Mouse (Mus musculus) small intestine, adult 2 months (tissue): Measurements from ENCODE around the gene Sec23ip. TPM values are rescaled to one million over a fixed set of nuclear protein-coding genes. Genes with fewer than 3 reads are reported as not detected.

Experiments used
- H3K27ac ChIP-seq: fragments of 200-500 bp; 2 replicates; pipeline ENCODE4 v1.5.1; 2012; ENCODE audit warnings: low read depth, low read length, control low read depth, inconsistent platforms; ENCODE audit not compliant: insufficient read depth
- H3K27me3 ChIP-seq: fragments of 200-500 bp; 2 replicates; pipeline ENCODE4 v1.6.1; 2012; ENCODE audit warnings: mild to moderate bottlenecking, moderate library complexity, low read length, inconsistent platforms; ENCODE audit not compliant: control insufficient read depth, insufficient read depth
- H3K36me3 ChIP-seq: fragments of 200-500 bp; 2 replicates; pipeline ENCODE4 v1.6.1; 2012; ENCODE audit warnings: mild to moderate bottlenecking, low read length, control low read depth, inconsistent platforms; ENCODE audit not compliant: control insufficient read depth, insufficient read depth
- H3K4me1 ChIP-seq: fragments of 200-500 bp; 2 replicates; pipeline ENCODE4 v1.6.1; 2012; ENCODE audit warnings: low read length, inconsistent platforms, mixed read lengths; ENCODE audit not compliant: control insufficient read depth, insufficient read depth, insufficient read length
- H3K4me3 ChIP-seq: fragments of 200-500 bp; 2 replicates; pipeline ENCODE4 v1.5.1; 2012; ENCODE audit warnings: low read depth, mild to moderate bottlenecking, control low read depth, inconsistent platforms, low read length, moderate library complexity
- CTCF ChIP-seq: fragments of 200-500 bp; IDR thresholded peaks from 2 replicates; pipeline ENCODE4 v1.5.1; 2012; ENCODE audit warnings: low read depth, mild to moderate bottlenecking, control low read depth, inconsistent platforms, low read length, moderate library complexity, mixed read lengths; ENCODE audit not compliant: insufficient replicate concordance, insufficient read length; ENCODE audit errors: extremely low read depth
- POLR2A ChIP-seq: fragments of 200-500 bp; IDR thresholded peaks from 2 replicates; pipeline ENCODE4 v1.6.1; 2012; ENCODE audit warnings: low read depth, mild to moderate bottlenecking, control low read depth, inconsistent platforms, low read length, moderate library complexity
- WGBS: fragments of 180-500 bp; shearing (Covaris S2); methylation state at CpG from one replicate; pipeline ENCODE4 v1.1.7; 2018; 5-methylcytosine and 5-hydroxymethylcytosine counted together
- polyA plus RNA-seq: library from polyadenylated mRNA; depleted of rRNA; stranded (reverse); fragments of >200 nt; gene quantifications from 2 replicates; pipeline ENCODE4 v1.2.3, GENCODE M21; 2012

Gene Sec23ip
- polyA plus RNA-seq, 1 experiment = 19.1 TPM

DNA sequence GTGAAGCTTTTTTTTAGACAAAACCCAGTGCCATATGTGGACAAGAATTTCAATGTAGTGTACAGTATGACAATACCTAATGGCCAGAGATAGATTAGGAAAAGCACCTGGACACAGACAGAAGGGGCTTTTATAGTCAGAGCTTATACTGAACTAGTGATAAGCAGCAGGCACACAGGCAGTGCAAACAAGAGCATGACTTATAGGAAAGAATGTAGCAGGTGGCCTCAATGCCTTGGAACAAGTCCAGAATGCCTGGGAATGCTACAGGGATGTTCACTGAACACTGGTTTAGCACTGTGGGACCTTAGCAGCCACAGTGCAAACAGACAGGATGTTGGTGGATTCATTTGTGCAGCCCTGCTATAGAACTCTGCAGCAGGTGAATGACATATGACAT, 22.0 kb downstream of the Sec23ip start:
- Histone ChIP-seq H3K4me3 (no peak overlapping the region), H3K36me3 (peaks cover 76% of the 10 kb centered on the region)
- TF ChIP-seq POLR2A = no peak
- TF ChIP-seq CTCF = no peak

DNA sequence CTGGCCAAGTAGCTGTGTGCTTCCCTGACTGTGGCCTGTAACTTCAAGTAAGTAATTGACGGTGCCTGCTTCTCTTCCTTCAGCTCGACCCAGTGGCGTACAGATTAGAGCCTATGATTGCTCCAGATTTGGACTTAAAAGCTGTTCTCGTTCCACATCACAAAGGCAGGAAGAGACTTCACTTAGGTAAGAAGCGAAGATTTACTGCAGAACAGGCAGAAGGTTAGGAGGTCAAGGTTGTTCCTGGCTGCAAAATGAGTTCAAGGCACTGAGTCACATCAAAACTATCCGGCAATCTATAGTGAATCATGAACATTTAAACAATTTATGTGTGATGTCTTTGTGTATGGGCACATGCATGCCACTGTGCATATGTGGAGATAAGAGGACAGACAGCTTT, 32.5 kb downstream of the Sec23ip start:
- H3K27ac ChIP-seq = no peak overlapping the region
- H3K27me3 ChIP-seq = no peaks in the 10 kb centered on the region
- peaks cover 78% of the 10 kb centered on the region for H3K36me3 ChIP-seq
- 87% methylated on average over 6 of the region's 6 CpGs for WGBS
- no peaks in the 10 kb centered on the region for H3K4me1 ChIP-seq
- H3K4me3 ChIP-seq = no peak overlapping the region
- no peak for TF ChIP-seq POLR2A

More for the DNA sequence above, 22.0 kb downstream of the Sec23ip start:
- Histone ChIP-seq H3K27me3 (no peaks in the 10 kb centered on the region), H3K4me1 (no peaks in the 10 kb centered on the region), H3K27ac (no peak overlapping the region)

DNA sequence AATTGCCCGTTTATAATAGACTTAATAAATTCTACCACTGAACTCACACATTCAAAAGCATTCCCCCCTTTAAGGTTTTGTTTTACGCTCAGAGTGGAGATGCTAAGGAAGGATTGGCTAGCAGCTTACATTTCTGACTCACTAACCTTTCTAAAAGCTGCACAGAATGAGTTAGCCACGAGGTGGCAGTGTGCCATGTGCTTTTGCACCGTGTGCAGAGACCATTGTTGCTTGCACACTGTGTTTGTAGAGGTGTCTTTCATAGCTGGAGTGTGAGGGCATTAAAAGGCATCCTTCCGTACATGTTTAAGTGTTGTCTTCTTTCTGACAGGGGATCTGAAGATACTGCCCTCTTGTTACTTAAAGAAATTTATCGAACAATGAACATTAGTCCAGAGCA, 34.6 kb downstream of the Sec23ip start:
- peaks cover 75% of the 10 kb centered on the region for H3K36me3 ChIP-seq
- TF ChIP-seq POLR2A (no peak), CTCF (peak; percentile 65; the same call in 1 of the 2 replicates)
- no peaks in the 10 kb centered on the region for H3K4me1 ChIP-seq
- 47% methylated on average over 6 of the region's 6 CpGs for WGBS
- H3K27me3 ChIP-seq = no peaks in the 10 kb centered on the region
- no peak overlapping the region for H3K4me3 ChIP-seq
- no peak overlapping the region for H3K27ac ChIP-seq

DNA sequence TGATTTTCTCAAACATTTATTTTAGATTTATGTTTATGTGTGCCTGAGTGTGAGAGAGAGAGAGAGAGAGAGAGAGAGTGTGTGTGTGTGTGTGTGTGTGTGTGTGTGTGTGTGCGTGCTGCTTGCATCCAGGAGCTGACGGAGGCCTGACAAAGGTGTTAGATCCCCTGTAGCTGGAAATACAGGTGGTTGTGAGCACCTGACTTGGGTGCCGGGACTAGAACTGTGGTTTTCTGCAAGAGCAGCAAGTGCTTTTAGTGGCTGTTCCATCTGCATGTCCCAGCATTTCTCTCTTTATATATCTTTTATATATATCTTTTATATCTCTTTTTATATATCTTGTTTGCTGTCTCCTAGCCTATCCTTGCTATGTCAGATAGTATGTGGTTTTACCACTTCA, 37.1 kb downstream of the Sec23ip start:
- 91% methylated on average over 3 of the region's 3 CpGs for WGBS
- Histone ChIP-seq H3K4me1 (no peaks in the 10 kb centered on the region), H3K4me3 (no peak overlapping the region), H3K27me3 (no peaks in the 10 kb centered on the region), H3K36me3 (peaks cover 60% of the 10 kb centered on the region), H3K27ac (no peak overlapping the region)
- TF ChIP-seq POLR2A (no peak), CTCF (no peak)

DNA sequence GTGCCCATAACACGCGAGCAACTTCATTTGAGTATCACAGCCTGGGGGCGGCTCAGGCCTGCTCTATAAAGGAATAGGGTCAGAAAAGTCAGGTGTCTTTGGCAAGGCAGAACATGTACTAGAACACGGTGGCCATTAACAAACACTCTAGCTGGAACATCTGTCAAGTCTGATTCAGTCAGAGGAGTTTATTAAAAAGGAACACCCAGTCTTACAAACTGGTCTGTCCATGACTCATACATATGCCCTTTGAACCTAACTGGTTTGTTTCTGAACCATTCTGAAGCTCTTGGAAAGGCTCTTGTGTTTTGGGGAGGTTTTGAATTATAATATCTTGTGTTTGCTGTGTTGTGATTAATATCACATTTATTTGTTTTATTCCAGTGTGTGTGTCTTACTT, 45.3 kb downstream of the Sec23ip start:
- Histone ChIP-seq H3K27ac (no peak overlapping the region), H3K4me3 (no peak overlapping the region), H3K36me3 (peaks cover 2% of the 10 kb centered on the region; the same call in 1 of the 2 replicates), H3K27me3 (no peaks in the 10 kb centered on the region), H3K4me1 (no peaks in the 10 kb centered on the region)
- WGBS = 64% methylated on average over 4 of the region's 4 CpGs
- TF ChIP-seq POLR2A (no peak), CTCF (no peak)

DNA sequence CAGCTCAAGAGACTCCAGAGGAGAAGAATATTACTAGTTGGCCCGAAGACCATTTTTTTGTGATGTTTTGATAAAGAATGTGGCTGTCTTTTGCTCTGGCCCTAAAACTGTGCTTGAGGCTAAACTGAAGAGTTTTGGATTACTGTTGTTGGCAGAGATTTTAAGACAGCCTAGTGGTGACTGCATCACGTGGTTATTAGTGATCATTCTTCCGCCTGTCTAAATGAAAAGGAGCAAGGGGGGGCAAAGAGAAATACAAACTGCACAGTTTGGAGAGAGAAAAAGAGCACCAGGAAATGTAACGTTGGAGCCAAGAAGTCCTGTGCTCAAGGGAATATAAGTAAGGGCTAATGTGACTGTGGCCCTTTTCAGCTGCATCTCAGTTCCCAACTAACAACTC, 48.7 kb downstream of the Sec23ip start:
- no peak overlapping the region for H3K27ac ChIP-seq
- no peaks in the 10 kb centered on the region for H3K36me3 ChIP-seq
- TF ChIP-seq POLR2A (no peak), CTCF (no peak)
- no peak overlapping the region for H3K4me3 ChIP-seq
- no peaks in the 10 kb centered on the region for H3K4me1 ChIP-seq
- H3K27me3 ChIP-seq = no peaks in the 10 kb centered on the region
- WGBS = 71% methylated on average over 4 of the region's 4 CpGs

DNA sequence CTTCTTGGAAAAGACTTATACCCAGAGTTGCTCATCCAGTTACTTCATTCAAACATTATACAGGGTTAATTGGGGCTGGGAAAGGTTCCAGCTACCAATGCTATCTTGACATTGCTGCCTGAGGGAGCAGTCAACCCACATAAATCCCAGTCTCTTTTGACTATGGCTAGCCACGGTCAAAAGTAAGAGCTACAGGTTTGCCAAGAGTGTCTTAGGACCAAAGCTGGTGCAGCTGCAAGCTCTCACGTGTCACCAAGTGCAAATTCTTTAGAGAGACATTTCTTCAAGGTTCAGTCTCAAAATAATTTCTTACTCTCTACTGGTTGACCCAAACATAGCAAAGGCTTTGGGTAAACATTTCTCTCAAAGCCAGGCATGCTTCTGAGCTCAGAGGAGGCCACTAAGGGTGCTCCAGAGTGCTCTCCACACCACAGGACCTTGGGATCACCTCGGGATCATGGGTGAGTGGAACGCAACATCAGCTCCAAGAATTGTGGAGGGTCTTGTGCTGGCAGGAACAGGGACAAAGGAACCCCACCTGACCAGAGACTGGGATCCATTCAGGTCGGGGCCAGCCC, 80.3 kb downstream of the Sec23ip start:
- Histone ChIP-seq H3K4me1 (no peaks in the 10 kb centered on the region), H3K4me3 (no peak overlapping the region), H3K36me3 (no peaks in the 10 kb centered on the region), H3K27ac (no peak overlapping the region), H3K27me3 (no peaks in the 10 kb centered on the region)
- WGBS = 67% methylated on average over 5 of the region's 5 CpGs
- TF ChIP-seq POLR2A (no peak), CTCF (no peak)
